Mouse (Mus musculus) bone marrow, adult 2 months (tissue): ENCODE data around the gene Mrpl23.

Experiments used
- CTCF ChIP-seq: fragments of 200-500 bp; IDR thresholded peaks from 2 replicates; pipeline ENCODE4 v1.5.1; 2011; ENCODE audit warnings: low read length, control low read depth; ENCODE audit not compliant: control insufficient read depth, insufficient read depth
- POLR2A ChIP-seq: fragments of 200-500 bp; IDR thresholded peaks from 2 replicates; pipeline ENCODE4 v1.6.1; 2011; ENCODE audit warnings: low read depth, mild to moderate bottlenecking, control low read depth, low read length, borderline replicate concordance; ENCODE audit not compliant: control insufficient read depth

GRCm38 (mm10) chr7:142559651-142560175 is 27.2 kb downstream of the Mrpl23 start:
- no peak for TF ChIP-seq POLR2A
- TF ChIP-seq CTCF, result no peak
